Mouse (Mus musculus): ENCODE measurements around the gene Cnn3.

DNA sequence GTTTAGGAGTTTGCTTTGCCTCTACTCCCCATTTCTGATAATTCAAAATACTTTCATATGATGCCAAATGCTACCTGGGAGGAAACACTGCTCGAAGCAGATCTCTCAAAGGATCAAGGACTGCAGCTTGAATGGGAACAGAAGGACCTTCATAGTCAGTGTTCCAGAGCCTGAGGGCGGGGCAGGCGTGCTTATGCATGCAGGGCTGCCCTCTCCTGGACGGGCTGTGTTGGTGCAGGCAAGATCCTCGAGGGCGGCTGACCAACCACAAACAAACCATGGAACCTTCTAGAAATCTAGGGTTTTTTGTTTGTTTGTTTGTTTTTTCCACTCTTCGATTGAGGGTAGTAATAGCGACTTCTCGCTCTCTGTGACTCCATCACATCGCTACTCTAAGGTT lies 73.9 kb downstream of the Cnn3 start:
- TF ChIP-seq CTCF (IDR thresholded peaks at IDR 0.05; ENCODE audit: insufficient read depth, low read depth, low read length) (peak; percentile 91), POLR2A (IDR thresholded peaks at IDR 0.05; ENCODE audit: insufficient read depth, low read depth, low read length) (no peak)

Data from olfactory bulb, adult 2 months (tissue).